12 mouse cellular contexts compared by ENCODE assay signal in genomic region chr3:144586731-144587130, GRCm38 (mm10). TPM values are rescaled to one million over a fixed set of nuclear protein-coding genes. Genes with fewer than 3 reads are reported as not detected.
DNase-seq lines count a peak whose midpoint lies in the region; ATAC-seq lines count a peak whose summit lies in the region.
"Had no signal": no experiment of that assay in that cellular context is flagged by ENCODE, and none has a peak within 500 bp of the region (broad histone marks: within the 10 kb centered on the region; RNA-seq: fewer than 3 reads in every experiment).

No protein-coding gene starts in this region.

- DNase-seq in heart, embryonic 10.5 days (ENCODE audit: low spot score): peak; percentile 27
- peak; percentile 7 for DNase-seq in ovary, postnatal 14 days (ENCODE audit: low spot score)
- no peak for DNase-seq in ovary, adult 18-20 months (ENCODE audit: low spot score)
- DNase-seq in kidney, postnatal 14 days: peak; percentile 25
- DNase-seq in cerebellum, adult 8-10 months: no peak
- no peak for DNase-seq in frontal cortex, postnatal 10 days (ENCODE audit: low spot score in 2 of 2)
- DNase-seq in yolk sac, embryonic 10.5 days (ENCODE audit: low spot score): no peak
- DNase-seq: cerebellum, postnatal 14 days; gastrocnemius, postnatal 36 days; thymus, postnatal 36 days had no signal

- no peak overlapping the region for H3K27ac ChIP-seq in heart, embryonic 10.5 days
- H3K27ac ChIP-seq in heart, embryonic 11.5 days (ENCODE audit: low read depth, low read length): no peak overlapping the region
- H3K27ac ChIP-seq: intestine, embryonic 15.5 days had no signal

- H3K4me1 ChIP-seq in heart, embryonic 10.5 days: peaks cover 38% of the 10 kb centered on the region
- H3K4me1 ChIP-seq in heart, embryonic 11.5 days (ENCODE audit: control insufficient read depth, insufficient read depth, low read length): peaks cover 37% of the 10 kb centered on the region
- H3K4me1 ChIP-seq: intestine, embryonic 15.5 days had no signal

- 87% methylated on average over 7 of the region's 7 CpGs for WGBS in heart, embryonic 10.5 days
- 84% methylated on average over 7 of the region's 7 CpGs for WGBS in heart, embryonic 11.5 days (ENCODE audit: insufficient replicate concordance)

- no peak overlapping the region for H3K9ac ChIP-seq in heart, embryonic 11.5 days (ENCODE audit: low read depth, low read length)
- H3K9ac ChIP-seq: intestine, embryonic 15.5 days had no signal

- H3K27me3 ChIP-seq in heart, embryonic 10.5 days (ENCODE audit: insufficient read depth, poor library complexity, severe bottlenecking): no peaks in the 10 kb centered on the region
- no peaks in the 10 kb centered on the region for H3K27me3 ChIP-seq in heart, embryonic 11.5 days (ENCODE audit: control insufficient read depth, insufficient read depth, low read length)
- H3K27me3 ChIP-seq: intestine, embryonic 15.5 days had no signal

- no peak for ATAC-seq in heart, embryonic 11.5 days (replicated peaks; ENCODE audit: insufficient number of reproducible peaks, low FRiP score, low TSS enrichment)
- ATAC-seq: intestine, embryonic 15.5 days had no signal

- H3K4me2 ChIP-seq in heart, embryonic 11.5 days: no peak overlapping the region
- H3K4me2 ChIP-seq: intestine, embryonic 15.5 days had no signal

- peaks cover 51% of the 10 kb centered on the region for H3K36me3 ChIP-seq in heart, embryonic 10.5 days
- H3K36me3 ChIP-seq in heart, embryonic 11.5 days (ENCODE audit: control insufficient read depth, insufficient read depth, low read length): peaks cover 10% of the 10 kb centered on the region; the same call in 1 of the 2 replicates

- H3K9me3 ChIP-seq in heart, embryonic 10.5 days: no peaks in the 10 kb centered on the region
- H3K9me3 ChIP-seq in heart, embryonic 11.5 days (replicated peaks; ENCODE audit: control insufficient read depth, low read length): no peaks in the 10 kb centered on the region
- H3K9me3 ChIP-seq: intestine, embryonic 15.5 days had no signal

- no peak overlapping the region for H3K4me3 ChIP-seq in heart, embryonic 10.5 days
- no peak overlapping the region for H3K4me3 ChIP-seq in heart, embryonic 11.5 days (ENCODE audit: low read depth, low read length)
- H3K4me3 ChIP-seq: intestine, embryonic 15.5 days had no signal

RNA-seq across cellular contexts. Expression of gene Selenof, which starts 16.6 kb away (rescaled TPM):
- 459 and 498 TPM in 2 replicates for polyA plus RNA-seq in heart, embryonic 10.5 days (2016; fragmentation: Nextera tagmentation; extraction: Ambion mirVana)
- 339 and 350 TPM in 2 replicates for polyA plus RNA-seq in heart, embryonic 11.5 days (2014; fragmentation: Nextera tagmentation; extraction: Ambion mirVana)

RNA-seq across cellular contexts. Expression of gene Hs2st1, which starts 16.8 kb away (rescaled TPM):
- 8.6 and 14.0 TPM in 2 replicates for polyA plus RNA-seq in heart, embryonic 10.5 days (2016; fragmentation: Nextera tagmentation; extraction: Ambion mirVana)
- 7.3 and 7.9 TPM in 2 replicates for polyA plus RNA-seq in heart, embryonic 11.5 days (2014; fragmentation: Nextera tagmentation; extraction: Ambion mirVana)

Comparison
In these comparisons a context has a peak if more than half of its experiments do, and no peak if none do; other contexts are left out.
1. DNase-seq: peak in heart, embryonic 10.5 days (single experiment), ovary, postnatal 14 days (single experiment) and kidney, postnatal 14 days (single experiment); none in ovary, adult 18-20 months (single experiment), cerebellum, adult 8-10 months (single experiment), frontal cortex, postnatal 10 days (0 of 2) and yolk sac, embryonic 10.5 days (single experiment).